Mouse (Mus musculus) mature B cell (primary cell): ENCODE measurements at regions not wholly inside any gene's neighbourhood (a gene's known extent, or its start where the extent isn't known, plus 50 kb on each side); places are given as distances from the start of the nearest gene placed in this dataset.

Experiments used
- in situ Hi-C: fragments of 300-500 bp; cut with MboI; formaldehyde crosslinking; loops from 2 replicates; pipeline ENCODE4 v1.14.3; 2019

- in situ Hi-C loops = no loop called here
Measured at GRCm38 (mm10) chr11:112219046-112219720, 562.8 kb upstream of the Sox9 start.

GRCm38 (mm10) chr11:112234492-112235116 lies 547.4 kb upstream of the Sox9 start:
- in situ Hi-C loops = no loop called here

GRCm38 (mm10) chr11:112238960-112239884 lies 542.8 kb upstream of the Sox9 start:
- in situ Hi-C loops = no loop called here

- in situ Hi-C loops = no loop called here
Measured at GRCm38 (mm10) chr11:112252548-112252947, 529.5 kb upstream of the Sox9 start.

- in situ Hi-C loops = no loop called here
Measured at GRCm38 (mm10) chr11:112253061-112253460, 529.0 kb upstream of the Sox9 start.

GRCm38 (mm10) chr11:112256326-112256725 lies 525.7 kb upstream of the Sox9 start:
- in situ Hi-C loops = no loop called here

GRCm38 (mm10) chr11:112264077-112264476 lies 517.9 kb upstream of the Sox9 start:
- in situ Hi-C loops = no loop called here

- in situ Hi-C loops = no loop called here
Measured at GRCm38 (mm10) chr11:112270911-112271310, 511.1 kb upstream of the Sox9 start.

GRCm38 (mm10) chr11:112278566-112278965 lies 503.5 kb upstream of the Sox9 start:
- in situ Hi-C loops = no loop called here

GRCm38 (mm10) chr11:112282911-112283310 lies 499.1 kb upstream of the Sox9 start:
- in situ Hi-C loops = no loop called here

- in situ Hi-C loops = no loop called here
Measured at GRCm38 (mm10) chr11:112298901-112299341, 483.1 kb upstream of the Sox9 start.

GRCm38 (mm10) chr11:112303091-112303490 lies 478.9 kb upstream of the Sox9 start:
- in situ Hi-C loops = no loop called here

- in situ Hi-C loops = no loop called here
Measured at GRCm38 (mm10) chr11:112325850-112326249, 456.2 kb upstream of the Sox9 start.

- in situ Hi-C loops = no loop called here
Measured at GRCm38 (mm10) chr11:112327606-112328005, 454.4 kb upstream of the Sox9 start.

- in situ Hi-C loops = no loop called here
Measured at GRCm38 (mm10) chr11:112345133-112345532, 436.9 kb upstream of the Sox9 start.

GRCm38 (mm10) chr11:112345586-112345985 lies 436.4 kb upstream of the Sox9 start:
- in situ Hi-C loops = no loop called here

GRCm38 (mm10) chr11:112346089-112346488 lies 435.9 kb upstream of the Sox9 start:
- in situ Hi-C loops = no loop called here

GRCm38 (mm10) chr11:112346532-112346931 lies 435.5 kb upstream of the Sox9 start:
- in situ Hi-C loops = no loop called here

- in situ Hi-C loops = no loop called here
Measured at GRCm38 (mm10) chr11:112355311-112355710, 426.7 kb upstream of the Sox9 start.

GRCm38 (mm10) chr11:112366715-112367114 lies 415.3 kb upstream of the Sox9 start:
- in situ Hi-C loops = no loop called here

- in situ Hi-C loops = no loop called here
Measured at GRCm38 (mm10) chr11:112370941-112371340, 411.1 kb upstream of the Sox9 start.

GRCm38 (mm10) chr11:112400069-112400468 lies 382.0 kb upstream of the Sox9 start:
- in situ Hi-C loops = no loop called here
